Mouse (Mus musculus) neural tube, embryonic 14.5 days (tissue): ENCODE data around the gene Cryzl2. TPM values are rescaled to one million over a fixed set of nuclear protein-coding genes. Genes with fewer than 3 reads are reported as not detected.

Experiments used
- ATAC-seq: fragments of 200-750 bp; cut with Nextera tagmentation; 2 replicates; pipeline ENCODE4 v1.8.0; 2017; ENCODE audit warnings: low read depth, mild to moderate bottlenecking, moderate TSS enrichment, moderate library complexity
- H3K27ac ChIP-seq: fragments of 300-500 bp; sonication (generic); 2 replicates; pipeline ENCODE4 v1.5.1; 2014; ENCODE audit warnings: low read depth, mild to moderate bottlenecking, control low read depth, low read length, moderate library complexity, mixed read lengths
- H3K27me3 ChIP-seq: fragments of 300-500 bp; sonication (generic); 2 replicates; pipeline ENCODE4 v1.6.1; 2014; ENCODE audit warnings: low read length; ENCODE audit not compliant: control insufficient read depth, insufficient read depth
- H3K36me3 ChIP-seq: fragments of 300-500 bp; sonication (generic); 2 replicates; pipeline ENCODE4 v1.6.1; 2014; ENCODE audit warnings: low read length, mixed read lengths; ENCODE audit not compliant: control insufficient read depth, insufficient read depth
- H3K4me1 ChIP-seq: fragments of 300-500 bp; sonication (generic); 2 replicates; pipeline ENCODE4 v1.6.1; 2014; ENCODE audit warnings: low read length; ENCODE audit not compliant: control insufficient read depth, insufficient read depth
- H3K4me2 ChIP-seq: fragments of 300-500 bp; sonication (generic); 2 replicates; pipeline ENCODE4 v1.6.1; 2014; ENCODE audit warnings: mild to moderate bottlenecking, low read depth, low read length, control low read depth
- H3K4me3 ChIP-seq: fragments of 300-500 bp; sonication (generic); 2 replicates; pipeline ENCODE4 v1.5.1; 2014; ENCODE audit warnings: low read depth, low read length, control low read depth, mixed read lengths
- H3K9ac ChIP-seq: fragments of 300-500 bp; sonication (generic); replicated peaks from 2 replicates; pipeline ENCODE4 v1.6.1; 2014; ENCODE audit warnings: low read depth, mild to moderate bottlenecking, control low read depth, low read length, mixed read lengths
- H3K9me3 ChIP-seq: fragments of 300-500 bp; sonication (generic); 2 replicates; pipeline ENCODE4 v1.6.1; 2016; ENCODE audit warnings: low read length; ENCODE audit not compliant: control insufficient read depth
- WGBS: fragments of 180-500 bp; shearing (Covaris S2); extraction: QIAGEN DNeasy Blood & Tissue Kit; methylation state at CpG from one replicate; pipeline ENCODE4 v1.1.7; 2014; 5-methylcytosine and 5-hydroxymethylcytosine counted together
- polyA plus RNA-seq: library from polyadenylated mRNA; unstranded; fragments of >200 nt; fragmentation: Nextera tagmentation; extraction: Ambion mirVana; gene quantifications from 2 replicates; pipeline ENCODE4 v1.2.1, GENCODE M21; 2014

Cryzl2 gene
- polyA plus RNA-seq, 1 experiment from 2014 or later = 6.2 TPM

DNA sequence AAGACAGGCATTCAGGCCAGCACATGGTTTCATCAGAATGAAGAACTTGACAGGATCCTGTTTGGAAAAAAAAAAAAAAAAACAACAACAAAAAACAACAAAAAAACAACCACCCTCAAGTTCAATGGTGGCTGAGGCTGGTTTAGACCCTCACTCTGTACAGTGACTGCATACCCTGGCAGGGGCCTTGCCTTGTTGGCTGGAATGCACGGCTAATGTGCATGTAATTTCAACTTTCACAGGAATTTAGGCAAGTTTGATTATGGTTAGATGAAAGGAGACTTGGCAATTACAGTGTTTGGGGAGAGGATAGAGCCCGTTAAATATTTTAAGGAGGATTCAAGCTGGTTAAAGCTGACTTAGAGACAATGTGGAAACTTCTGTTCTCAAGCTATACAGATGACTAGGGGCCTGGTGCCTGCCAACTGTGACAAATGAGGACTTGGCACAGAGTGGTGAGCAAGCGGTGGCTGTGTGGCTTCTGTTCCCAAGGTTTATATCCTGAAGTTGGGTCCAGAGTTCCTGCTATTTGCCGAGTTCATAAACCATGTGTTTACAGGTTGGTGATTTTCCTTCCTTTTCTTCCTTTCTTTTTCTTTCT, 48.7 kb downstream of the Cryzl2 start:
- no peak overlapping the region for H3K9ac ChIP-seq
- peak; percentile 80; the same call in 1 of the 2 replicates for ATAC-seq
- no peak overlapping the region for H3K4me2 ChIP-seq
- H3K4me3 ChIP-seq = no peak overlapping the region
- 33% methylated on average over 4 of the region's 4 CpGs for WGBS
- H3K36me3 ChIP-seq = no peaks in the 10 kb centered on the region
- no peaks in the 10 kb centered on the region for H3K9me3 ChIP-seq
- no peak overlapping the region for H3K27ac ChIP-seq
- H3K4me1 ChIP-seq = no peaks in the 10 kb centered on the region
- H3K27me3 ChIP-seq = no peaks in the 10 kb centered on the region

DNA sequence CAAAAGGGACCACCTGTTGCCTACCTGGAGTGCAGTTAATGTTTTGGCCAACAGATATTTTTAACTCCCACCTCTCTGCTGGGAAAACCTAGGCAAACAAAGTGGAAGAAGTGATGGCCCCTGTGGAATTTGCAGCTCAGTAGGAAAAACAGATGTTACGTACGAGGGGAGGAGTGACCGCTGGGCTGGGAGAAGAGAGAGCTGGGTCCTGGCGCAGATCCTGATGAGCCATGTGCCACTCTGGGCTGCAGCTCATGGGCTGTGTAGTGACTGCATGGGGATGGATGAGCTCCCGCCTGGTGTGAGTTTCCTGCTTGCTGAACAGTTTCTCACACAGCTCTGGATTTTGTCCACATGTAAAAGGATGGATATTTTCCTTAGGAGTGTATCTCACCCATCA, 49.4 kb downstream of the Cryzl2 start:
- Histone ChIP-seq H3K9ac (no peak overlapping the region), H3K4me3 (no peak overlapping the region), H3K4me1 (no peaks in the 10 kb centered on the region), H3K4me2 (no peak overlapping the region), H3K9me3 (no peaks in the 10 kb centered on the region), H3K27me3 (no peaks in the 10 kb centered on the region), H3K36me3 (no peaks in the 10 kb centered on the region), H3K27ac (no peak overlapping the region)
- 40% methylated on average over 5 of the region's 5 CpGs for WGBS
- no peak for ATAC-seq

DNA sequence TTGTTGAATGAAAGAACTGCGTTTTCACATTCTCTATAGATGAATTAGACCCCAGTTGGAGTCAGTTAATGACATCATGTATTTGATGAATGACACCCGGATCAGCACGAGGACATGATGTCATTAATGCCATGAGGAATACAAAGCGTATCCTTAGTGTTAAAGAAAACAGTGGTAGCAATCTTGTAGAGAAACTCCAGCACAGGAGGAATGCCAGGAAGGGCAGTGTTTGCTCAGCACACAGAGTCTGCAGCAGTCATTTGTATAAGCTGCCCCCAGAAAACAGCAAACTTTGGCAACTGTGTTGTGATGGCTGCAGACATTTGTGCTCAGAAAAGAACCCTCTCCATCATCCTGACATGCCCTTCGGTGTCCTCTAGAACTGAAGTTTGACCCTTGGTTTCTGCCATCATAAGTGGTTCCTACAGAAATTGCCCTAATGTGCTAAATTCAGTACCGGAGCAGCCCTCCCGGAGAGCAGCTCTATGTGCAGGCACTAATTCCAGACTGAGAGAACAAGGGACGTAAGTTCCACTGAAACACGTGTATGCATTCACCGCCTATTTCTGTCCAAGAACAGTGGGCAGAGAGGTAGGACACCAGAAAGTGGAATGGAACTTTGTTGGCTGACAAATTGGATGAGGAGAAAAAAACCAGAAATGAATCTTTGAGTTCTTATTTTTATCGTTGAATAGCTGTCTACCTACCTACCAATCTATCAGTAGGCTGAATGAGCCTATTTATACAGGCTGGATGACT, 54.5 kb downstream of the Cryzl2 start:
- Histone ChIP-seq H3K4me3 (no peak overlapping the region), H3K27ac (no peak overlapping the region), H3K9me3 (no peaks in the 10 kb centered on the region), H3K4me2 (no peak overlapping the region), H3K27me3 (no peaks in the 10 kb centered on the region), H3K4me1 (no peaks in the 10 kb centered on the region), H3K9ac (no peak overlapping the region), H3K36me3 (no peaks in the 10 kb centered on the region)
- ATAC-seq = no peak
- WGBS = 72% methylated on average over 11 of the region's 11 CpGs

DNA sequence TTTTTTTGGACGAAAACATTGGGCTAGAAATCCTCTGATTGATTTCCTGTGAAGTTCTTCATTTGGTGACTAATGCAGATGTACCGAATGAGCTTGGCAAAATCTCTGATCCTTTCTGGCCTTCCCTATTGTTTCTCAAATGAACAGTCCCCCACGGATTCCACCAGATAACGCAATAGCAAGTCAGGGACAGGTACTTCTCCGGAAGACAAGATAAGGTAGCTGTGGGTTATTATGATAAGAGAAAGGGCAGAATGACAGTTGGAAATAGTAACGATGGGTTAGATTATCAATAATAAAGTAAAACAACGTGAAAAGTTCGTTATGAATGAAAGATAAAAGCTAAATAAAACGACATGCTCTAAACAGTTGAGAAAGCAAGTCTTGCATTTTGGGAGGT, 55.2 kb downstream of the Cryzl2 start:
- Histone ChIP-seq H3K9ac (no peak overlapping the region), H3K4me2 (no peak overlapping the region), H3K4me3 (no peak overlapping the region), H3K36me3 (no peaks in the 10 kb centered on the region), H3K4me1 (0 out of 2 replicates have a peak, but pooled peaks cover 2% of the 10 kb centered on the region), H3K9me3 (no peaks in the 10 kb centered on the region), H3K27me3 (no peaks in the 10 kb centered on the region), H3K27ac (no peak overlapping the region)
- ATAC-seq = no peak
- WGBS = 84% methylated on average over 9 of the region's 9 CpGs

DNA sequence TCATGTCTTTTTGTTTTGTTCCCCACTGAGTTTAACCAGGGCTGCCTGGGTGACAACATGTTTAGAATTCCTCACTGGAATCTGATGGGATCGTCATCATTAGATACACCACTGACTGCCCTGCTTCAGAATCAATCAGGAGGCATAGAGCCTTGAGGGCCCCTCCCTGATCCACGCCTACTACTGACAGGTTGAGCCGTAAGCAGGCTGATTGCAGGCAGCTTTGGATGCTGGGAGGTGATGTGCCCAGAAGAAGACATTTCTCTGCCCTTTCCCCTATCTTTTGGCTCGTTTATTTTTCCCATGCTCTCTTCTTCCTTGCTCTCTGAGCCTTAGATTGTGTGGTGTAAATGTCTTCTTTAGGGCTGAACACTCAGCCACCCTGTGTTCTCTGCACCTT, 55.9 kb downstream of the Cryzl2 start:
- Histone ChIP-seq H3K9ac (no peak overlapping the region), H3K27ac (no peak overlapping the region), H3K4me1 (0 out of 2 replicates have a peak, but pooled peaks cover 3% of the 10 kb centered on the region), H3K36me3 (no peaks in the 10 kb centered on the region), H3K4me3 (no peak overlapping the region), H3K4me2 (no peak overlapping the region), H3K9me3 (no peaks in the 10 kb centered on the region), H3K27me3 (no peaks in the 10 kb centered on the region)
- WGBS = 76% methylated on average over 4 of the region's 4 CpGs
- ATAC-seq = no peak

DNA sequence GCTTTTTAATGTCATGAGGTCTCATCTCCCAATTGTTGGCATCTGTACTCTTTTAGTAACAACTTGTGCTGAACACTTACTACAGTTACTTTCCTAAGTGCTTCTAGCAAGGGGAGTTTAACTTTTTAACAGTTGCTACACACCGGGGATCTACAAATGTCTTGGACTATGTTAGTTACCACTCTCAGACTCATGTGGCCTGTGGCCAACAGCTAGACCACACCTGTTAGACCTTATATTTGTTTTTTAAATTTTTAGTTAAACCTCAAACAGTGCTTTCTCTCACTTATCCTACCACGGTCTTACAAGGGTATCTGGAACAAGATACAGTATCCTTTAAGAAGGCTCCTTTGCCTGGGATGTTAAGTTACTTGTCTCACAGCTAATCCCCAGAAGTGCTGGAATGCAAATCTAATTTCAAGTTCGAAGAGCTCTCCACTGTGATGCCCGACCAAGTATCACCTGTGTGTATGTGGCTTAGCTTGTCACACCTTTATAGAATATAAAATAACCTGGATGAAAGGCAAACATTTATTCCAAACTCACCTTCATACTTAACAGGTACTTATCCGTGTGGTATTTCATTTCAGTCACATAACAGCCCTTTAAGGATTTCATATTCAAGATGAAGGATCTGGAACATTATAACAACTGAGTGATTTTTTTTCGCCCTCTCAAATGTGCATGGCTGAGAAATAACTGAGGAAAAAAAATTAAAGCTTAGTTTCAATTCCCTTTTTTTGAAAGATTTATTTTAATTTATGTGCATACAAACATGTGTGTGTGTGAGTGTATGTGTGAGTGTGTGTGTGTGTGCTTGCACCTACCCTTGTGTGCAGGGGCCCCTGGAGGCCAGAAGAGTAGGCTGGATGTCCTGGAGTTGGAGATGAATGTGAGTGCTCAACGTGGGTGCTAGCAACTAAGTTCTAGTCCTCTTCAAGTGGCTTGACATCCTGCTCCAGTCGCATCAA, 58.7 kb downstream of the Cryzl2 start:
- WGBS = 90% methylated on average over 8 of the region's 8 CpGs
- Histone ChIP-seq H3K9me3 (no peaks in the 10 kb centered on the region), H3K27ac (no peak overlapping the region), H3K27me3 (no peaks in the 10 kb centered on the region), H3K4me3 (no peak overlapping the region), H3K4me1 (0 out of 2 replicates have a peak, but pooled peaks cover 3% of the 10 kb centered on the region), H3K36me3 (no peaks in the 10 kb centered on the region), H3K9ac (no peak overlapping the region), H3K4me2 (no peak overlapping the region)
- ATAC-seq = no peak

DNA sequence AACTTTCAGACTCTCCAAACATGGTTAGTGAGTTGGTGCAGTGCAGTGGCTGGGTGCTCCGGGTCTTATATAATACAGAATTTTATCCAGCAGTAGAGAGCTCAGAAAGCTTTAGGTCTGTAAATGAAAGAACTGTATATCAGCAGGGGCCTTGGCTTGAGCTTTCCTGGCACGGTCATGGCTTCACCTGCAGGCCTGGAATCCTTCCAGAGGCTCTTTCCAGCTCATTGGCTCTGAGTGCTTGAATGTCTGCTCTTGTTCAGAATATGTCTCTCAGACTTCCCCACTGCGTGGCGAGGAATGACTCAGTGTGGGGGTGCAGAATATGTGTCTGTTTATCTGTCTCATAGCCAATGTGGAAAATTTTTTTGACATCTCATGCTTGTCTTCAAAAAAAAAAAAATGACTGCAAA, 59.7 kb downstream of the Cryzl2 start:
- H3K9ac ChIP-seq = no peak overlapping the region
- no peak overlapping the region for H3K4me2 ChIP-seq
- no peak overlapping the region for H3K27ac ChIP-seq
- peak; percentile 74 for ATAC-seq
- 0 out of 2 replicates have a peak, but pooled peaks cover 3% of the 10 kb centered on the region for H3K4me1 ChIP-seq
- H3K27me3 ChIP-seq = no peaks in the 10 kb centered on the region
- H3K36me3 ChIP-seq = no peaks in the 10 kb centered on the region
- no peak overlapping the region for H3K4me3 ChIP-seq
- WGBS = 39% methylated on average over 4 of the region's 4 CpGs
- no peaks in the 10 kb centered on the region for H3K9me3 ChIP-seq

DNA sequence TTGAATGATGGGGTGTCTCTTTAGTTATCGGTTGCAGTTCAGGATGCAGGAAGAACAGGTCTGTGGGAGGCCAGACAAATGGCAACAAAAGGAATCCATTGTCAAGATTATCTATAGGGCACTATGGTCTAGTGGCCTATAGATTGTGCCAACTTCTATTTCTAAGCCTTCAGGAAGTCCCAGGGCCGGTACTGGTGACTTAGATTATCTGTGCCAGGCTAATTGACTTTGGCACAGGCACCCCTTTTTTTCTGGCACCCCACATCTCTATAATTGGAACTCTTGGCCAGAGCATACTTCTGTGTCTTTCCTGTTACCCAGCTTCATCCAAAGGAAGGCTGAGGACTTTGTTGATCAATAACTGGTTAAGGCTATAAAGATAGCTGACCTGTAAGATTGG, 61.0 kb downstream of the Cryzl2 start:
- Histone ChIP-seq H3K9me3 (no peaks in the 10 kb centered on the region), H3K27ac (no peak overlapping the region), H3K36me3 (no peaks in the 10 kb centered on the region), H3K27me3 (no peaks in the 10 kb centered on the region), H3K4me1 (0 out of 2 replicates have a peak, but pooled peaks cover 3% of the 10 kb centered on the region), H3K4me3 (no peak overlapping the region), H3K9ac (no peak overlapping the region), H3K4me2 (no peak overlapping the region)
- whole genome bisulfite sequencing = 61% methylated on average over 2 of the region's 2 CpGs
- no peak for ATAC-seq
